Mouse (Mus musculus): ENCODE measurements around the gene Hist1h2bf. TPM values are rescaled to one million over a fixed set of nuclear protein-coding genes. Genes with fewer than 3 reads are reported as not detected.
"Not testable (repeated sequence)": the region's sequence is repeated elsewhere in the genome, so short reads cannot be mapped to it uniquely, and the experiment has no call there.

Hist1h2bf gene
- total and polyA plus RNA-seq, 3 experiments, result 2.2 to 1,093 TPM; not detected in 1

- H3K4me1 ChIP-seq (ENCODE audit: control insufficient read depth in 1 of 2, insufficient read depth in 2 of 2, low read length in 2 of 2); H3K27me3 ChIP-seq (ENCODE audit: control insufficient read depth in 1 of 2, insufficient read depth in 2 of 2, low read length in 2 of 2); H3K79me2 ChIP-seq (ENCODE audit: control insufficient read depth, insufficient read depth, low read length, poor library complexity); H3K9me3 ChIP-seq (replicated peaks; ENCODE audit: insufficient read depth, low read length): not testable (repeated sequence)
- peak within 1 kb of the TSS; percentile 29 to 39 for H3K4me3 ChIP-seq (ENCODE audit: control insufficient read depth in 1 of 2, insufficient read depth in 1 of 2, low read depth in 2 of 2, low read length in 2 of 2)
- H3K27ac ChIP-seq (ENCODE audit: control insufficient read depth, low read depth, low read length), result peak within 1 kb of the TSS; percentile 100
- peaks cover 0 to 21% of the 10 kb centered on the region in 2 experiments; a peak in 2 of 4 replicates for H3K36me3 ChIP-seq (ENCODE audit: control insufficient read depth in 1 of 2, insufficient read depth in 2 of 2, low read length in 2 of 2)
- H3K9ac ChIP-seq (ENCODE audit: control insufficient read depth, low read depth, low read length, poor library complexity, severe bottlenecking), result peak within 1 kb of the TSS; percentile 79
- peak; percentile 98 for DNase-seq (ENCODE audit: low read depth, low spot score)
- TF ChIP-seq POLR2AphosphoS5 (IDR thresholded peaks at IDR 0.05; ENCODE audit: borderline replicate concordance, low read depth, low read length) (peak; percentile 98), POLR2A (IDR thresholded peaks at IDR 0.05; ENCODE audit: control insufficient read depth in 1 of 2, insufficient read depth in 1 of 2, low read depth in 1 of 2, low read length in 2 of 2, poor library complexity in 1 of 2) (peak; percentile 97 to 99), TBP (IDR thresholded peaks at IDR 0.05; ENCODE audit: low read depth, low read length) (peak; percentile 99), TAL1 (IDR thresholded peaks at IDR 0.05; ENCODE audit: low read length) (peak; percentile 33; the same call in 1 of the 2 replicates), GATA1 (IDR thresholded peaks at IDR 0.05; ENCODE audit: low read depth, low read length) (peak; percentile 58; the same call in 1 of the 2 replicates), UBTF (IDR thresholded peaks at IDR 0.05; ENCODE audit: borderline replicate concordance, insufficient read depth, low read depth, low read length) (peak; percentile 98)
Measured at GRCm38 (mm10) chr13:23561883-23562659, 11.9 kb downstream of the Hist1h2bf start, which contains the start of gene Hist1h3e. Gene Hist1h3e (minus strand): TSS chr13:23562369.

DNA sequence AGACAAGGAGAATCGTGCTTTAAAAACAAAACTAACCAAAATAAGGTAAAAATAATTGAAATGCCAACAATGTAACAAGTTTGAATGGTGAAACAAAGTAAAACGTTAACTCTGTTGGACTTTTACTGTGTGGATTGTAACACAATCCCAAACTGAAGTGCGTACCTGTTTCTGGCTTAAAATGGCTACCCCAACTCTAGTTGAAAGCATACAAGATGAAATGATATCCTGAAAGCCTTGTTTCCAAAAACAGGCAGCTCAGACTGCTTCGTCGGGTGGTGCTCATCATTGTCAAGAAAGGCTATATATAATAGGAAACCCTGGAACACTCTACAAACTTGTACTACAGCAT, 12.5 kb downstream of the Hist1h2bf start:
- Histone ChIP-seq H3K27ac (ENCODE audit: control insufficient read depth, low read depth, low read length) (peak overlapping the region; percentile 78), H3K9ac (ENCODE audit: control insufficient read depth, low read depth, low read length, poor library complexity, severe bottlenecking) (peak overlapping the region; percentile 55), H3K36me3 (ENCODE audit: control insufficient read depth in 1 of 2, insufficient read depth in 2 of 2, low read length in 2 of 2) (peaks cover 0 to 24% of the 10 kb centered on the region in 2 experiments; a peak in 2 of 4 replicates)
- not testable (repeated sequence) for H3K4me1 ChIP-seq (ENCODE audit: control insufficient read depth in 1 of 2, insufficient read depth in 2 of 2, low read length in 2 of 2); H3K4me3 ChIP-seq (ENCODE audit: control insufficient read depth in 1 of 2, insufficient read depth in 1 of 2, low read depth in 2 of 2, low read length in 2 of 2); H3K9me3 ChIP-seq (replicated peaks; ENCODE audit: insufficient read depth, low read length); H3K27me3 ChIP-seq (ENCODE audit: control insufficient read depth in 1 of 2, insufficient read depth in 2 of 2, low read length in 2 of 2); DNase-seq (ENCODE audit: low read depth, low spot score); H3K79me2 ChIP-seq (ENCODE audit: control insufficient read depth, insufficient read depth, low read length, poor library complexity)

DNA sequence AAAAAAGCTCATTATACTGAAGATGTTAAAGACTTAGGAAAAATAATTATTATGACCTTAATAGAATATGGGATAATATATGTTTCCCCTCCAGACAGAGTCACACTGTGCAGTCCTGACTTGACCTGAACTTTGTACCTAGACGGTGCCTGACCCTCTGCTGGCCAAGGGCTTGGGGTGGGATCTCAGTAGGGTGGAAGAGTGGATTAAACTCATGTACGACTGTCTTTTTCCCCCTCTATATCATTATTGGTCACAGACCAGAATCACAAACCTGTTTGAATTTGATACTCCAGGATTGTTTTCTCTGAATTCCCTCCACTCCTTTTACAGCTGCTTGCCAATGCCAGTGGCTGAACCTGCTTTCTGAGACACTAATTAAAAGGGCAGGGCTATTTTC, 13.3 kb downstream of the Hist1h2bf start:
- not testable (repeated sequence) for H3K9me3 ChIP-seq (replicated peaks; ENCODE audit: insufficient read depth, low read length); H3K79me2 ChIP-seq (ENCODE audit: control insufficient read depth, insufficient read depth, low read length, poor library complexity); H3K27me3 ChIP-seq (ENCODE audit: control insufficient read depth in 1 of 2, insufficient read depth in 2 of 2, low read length in 2 of 2); H3K4me1 ChIP-seq (ENCODE audit: control insufficient read depth in 1 of 2, insufficient read depth in 2 of 2, low read length in 2 of 2)
- peak; percentile 59 for DNase-seq (ENCODE audit: low read depth, low spot score)
- Histone ChIP-seq H3K36me3 (ENCODE audit: control insufficient read depth in 1 of 2, insufficient read depth in 2 of 2, low read length in 2 of 2) (peaks cover 0 to 24% of the 10 kb centered on the region in 2 experiments; a peak in 2 of 4 replicates), H3K4me3 (ENCODE audit: control insufficient read depth in 1 of 2, insufficient read depth in 1 of 2, low read depth in 2 of 2, low read length in 2 of 2) (peak overlapping the region in 1 of 2 experiments; percentile 17; a peak in 1 of 4 replicates), H3K27ac (ENCODE audit: control insufficient read depth, low read depth, low read length) (peak overlapping the region; percentile 72), H3K9ac (ENCODE audit: control insufficient read depth, low read depth, low read length, poor library complexity, severe bottlenecking) (peak overlapping the region; percentile 53)

DNA sequence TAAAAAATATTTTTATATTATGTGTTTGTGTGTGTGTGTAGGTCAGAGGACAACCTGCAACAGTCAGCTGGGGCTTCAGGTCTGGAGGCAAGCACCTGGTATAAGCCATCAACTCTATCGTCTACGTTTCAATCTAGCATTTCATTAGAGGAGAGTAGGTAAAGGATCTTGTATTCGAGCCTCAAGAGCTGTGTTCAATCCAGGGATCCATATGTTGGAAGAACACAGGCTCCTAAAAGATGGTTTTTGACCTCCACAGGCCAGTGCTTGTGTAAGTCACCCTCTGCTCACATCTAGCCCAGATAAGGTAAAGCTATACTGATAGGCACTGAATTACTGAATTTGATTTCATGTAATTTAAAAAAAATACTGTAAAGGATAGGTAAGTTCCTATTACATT, 17.1 kb downstream of the Hist1h2bf start:
- H3K9ac ChIP-seq (ENCODE audit: control insufficient read depth, low read depth, low read length, poor library complexity, severe bottlenecking), result peak overlapping the region; percentile 68
- H3K9me3 ChIP-seq (replicated peaks; ENCODE audit: insufficient read depth, low read length), result no peaks in the 10 kb centered on the region
- peak; percentile 60 for DNase-seq (ENCODE audit: low read depth, low spot score)
- H3K36me3 ChIP-seq (ENCODE audit: control insufficient read depth in 1 of 2, insufficient read depth in 2 of 2, low read length in 2 of 2), result peaks cover 0 to 33% of the 10 kb centered on the region in 2 experiments; a peak in 2 of 4 replicates
- H3K4me3 ChIP-seq (ENCODE audit: control insufficient read depth in 1 of 2, insufficient read depth in 1 of 2, low read depth in 2 of 2, low read length in 2 of 2), result peak overlapping the region; percentile 35 to 47
- peaks cover 0 to 7% of the 10 kb centered on the region in 2 experiments; a peak in 1 of 4 replicates for H3K4me1 ChIP-seq (ENCODE audit: control insufficient read depth in 1 of 2, insufficient read depth in 2 of 2, low read length in 2 of 2)
- peaks cover 3% of the 10 kb centered on the region; the same call in 1 of the 2 replicates for H3K79me2 ChIP-seq (ENCODE audit: control insufficient read depth, insufficient read depth, low read length, poor library complexity)
- H3K27ac ChIP-seq (ENCODE audit: control insufficient read depth, low read depth, low read length), result peak overlapping the region; percentile 78
- H3K27me3 ChIP-seq (ENCODE audit: control insufficient read depth in 1 of 2, insufficient read depth in 2 of 2, low read length in 2 of 2), result no peaks in the 10 kb centered on the region
- TF ChIP-seq MAZ (IDR thresholded peaks at IDR 0.05; ENCODE audit: low read depth, low read length), result no peak
- no peak for TF ChIP-seq KAT2A (conservative IDR thresholded peaks at IDR 0.05; ENCODE audit: low read depth, low read length)
- TF ChIP-seq NELFE (IDR thresholded peaks at IDR 0.05; ENCODE audit: low read depth, low read length), result no peak
- no peak for TF ChIP-seq HCFC1 (IDR thresholded peaks at IDR 0.05; ENCODE audit: low read depth, low read length)
- no peak for TF ChIP-seq ZC3H11A (IDR thresholded peaks at IDR 0.05; ENCODE audit: low read depth, low read length)
- no peak for TF ChIP-seq ZMIZ1 (IDR thresholded peaks at IDR 0.05; ENCODE audit: low read depth, low read length)
- no peak for TF ChIP-seq JUND (IDR thresholded peaks at IDR 0.05; ENCODE audit: low read depth, low read length)
- TF ChIP-seq ZNF384 (IDR thresholded peaks at IDR 0.05; ENCODE audit: low read depth, low read length), result no peak
- TF ChIP-seq EP300 (IDR thresholded peaks at IDR 0.05; ENCODE audit: low read depth in 1 of 2, low read length in 2 of 2), result no peak
- TF ChIP-seq RAD21 (IDR thresholded peaks at IDR 0.05; ENCODE audit: low read depth, low read length), result no peak
- TF ChIP-seq SIN3A (IDR thresholded peaks at IDR 0.05; ENCODE audit: low read length), result no peak
- no peak for TF ChIP-seq RCOR1 (IDR thresholded peaks at IDR 0.05; ENCODE audit: low read depth, low read length)
- TF ChIP-seq CTCF (IDR thresholded peaks at IDR 0.05 in 2 of 3, conservative IDR thresholded peaks at IDR 0.05 in 1 of 3; ENCODE audit: control insufficient read depth in 1 of 3, insufficient read depth in 1 of 3, low read depth in 2 of 3, low read length in 3 of 3, poor library complexity in 1 of 3, severe bottlenecking in 1 of 3), result no peak
- TF ChIP-seq UBTF (IDR thresholded peaks at IDR 0.05; ENCODE audit: borderline replicate concordance, insufficient read depth, low read depth, low read length), result no peak

All from MEL (cell line).